Comparison of ENCODE assay signal across 8 mouse cellular contexts in the genomic region with DNA sequence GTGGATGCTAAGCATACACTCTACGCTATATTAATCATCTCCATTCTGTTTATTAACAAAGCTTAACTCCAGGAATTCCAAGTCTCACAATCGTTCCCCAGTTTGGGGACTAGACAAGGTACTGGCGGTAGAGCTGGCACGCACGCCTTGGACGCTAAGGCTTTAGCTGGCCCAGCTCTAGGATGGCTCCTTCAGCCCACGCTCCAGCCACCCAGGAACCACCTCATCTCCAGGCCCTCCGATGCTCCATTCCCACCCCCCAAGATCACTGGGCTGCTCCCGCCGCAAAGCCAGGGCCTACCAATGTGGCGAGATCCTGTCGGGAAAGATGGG. TPM values are rescaled to one million over a fixed set of nuclear protein-coding genes. Genes with fewer than 3 reads are reported as not detected.
DNase-seq lines count a peak whose midpoint lies in the region; ATAC-seq and TF ChIP-seq lines count a peak whose summit lies in the region.

No protein-coding gene starts in this region.

- peak overlapping the region; percentile 74 for H3K4me3 ChIP-seq in layer of hippocampus, adult 2 months
- peak overlapping the region; percentile 54 for H3K4me3 ChIP-seq in embryonic facial prominence, embryonic 11.5 days (ENCODE audit: low read depth, low read length)
- H3K4me3 ChIP-seq in intestine, embryonic 15.5 days (replicated peaks): peak overlapping the region; percentile 77

- no peaks in the 10 kb centered on the region for H3K4me1 ChIP-seq in embryonic facial prominence, embryonic 11.5 days (ENCODE audit: control insufficient read depth, insufficient read depth, low read length)
- no peaks in the 10 kb centered on the region for H3K4me1 ChIP-seq in intestine, embryonic 15.5 days (replicated peaks)

- peak overlapping the region; percentile 98 for H3K27ac ChIP-seq in layer of hippocampus, adult 2 months
- H3K27ac ChIP-seq in embryonic facial prominence, embryonic 11.5 days (replicated peaks; ENCODE audit: low read depth, low read length): 0 out of 2 replicates have a peak overlapping the region, but pooled peaks have one; percentile 2
- peak overlapping the region; percentile 80 for H3K27ac ChIP-seq in intestine, embryonic 15.5 days

- TF ChIP-seq CTCF in layer of hippocampus, adult 2 months (conservative IDR thresholded peaks at IDR 0.05): no peak

- no peaks in the 10 kb centered on the region for H3K27me3 ChIP-seq in embryonic facial prominence, embryonic 11.5 days (ENCODE audit: control insufficient read depth, insufficient read depth, low read length)
- H3K27me3 ChIP-seq in intestine, embryonic 15.5 days (replicated peaks): no peaks in the 10 kb centered on the region

- H3K4me2 ChIP-seq in embryonic facial prominence, embryonic 11.5 days (ENCODE audit: low read depth, low read length): peak overlapping the region; percentile 51; the same call in 1 of the 2 replicates
- peak overlapping the region; percentile 51 for H3K4me2 ChIP-seq in intestine, embryonic 15.5 days (replicated peaks)

- no peak for DNase-seq in layer of hippocampus, adult 2 months (ENCODE audit: low spot score in 2 of 2)
- DNase-seq in layer of hippocampus, adult 8-10 months (ENCODE audit: low spot score in 2 of 2): no peak
- DNase-seq in embryonic facial prominence, embryonic 11.5 days (ENCODE audit: low spot score): no peak
- DNase-seq in right cerebral cortex, postnatal 25 days: no peak
- DNase-seq in right cerebral cortex, adult 2 months (ENCODE audit: low spot score in 2 of 2): no peak
- no peak for DNase-seq in spleen, adult 12 weeks (ENCODE audit: low spot score)

- ATAC-seq in embryonic facial prominence, embryonic 11.5 days (replicated peaks; ENCODE audit: insufficient number of reproducible peaks, low FRiP score, low TSS enrichment, low read depth): peak; percentile 57; the same call in 1 of the 2 replicates
- peak; percentile 69 for ATAC-seq in intestine, embryonic 15.5 days
- ATAC-seq in monocyte, adult 5-6 weeks (replicated peaks; ENCODE audit: insufficient number of reproducible peaks, low FRiP score, low TSS enrichment, poor library complexity, severe bottlenecking): peak; percentile 65

- peak overlapping the region; percentile 67 for H3K9ac ChIP-seq in embryonic facial prominence, embryonic 11.5 days (replicated peaks; ENCODE audit: low read length)
- H3K9ac ChIP-seq in intestine, embryonic 15.5 days: peak overlapping the region; percentile 85

- H3K9me3 ChIP-seq in embryonic facial prominence, embryonic 11.5 days (replicated peaks; ENCODE audit: control insufficient read depth, low read length): no peaks in the 10 kb centered on the region
- no peaks in the 10 kb centered on the region for H3K9me3 ChIP-seq in intestine, embryonic 15.5 days

- 0% methylated on average over 12 of the region's 12 CpGs for WGBS in embryonic facial prominence, embryonic 11.5 days
- 0% methylated on average over 12 of the region's 12 CpGs for WGBS in intestine, embryonic 15.5 days

- no peaks in the 10 kb centered on the region for H3K36me3 ChIP-seq in embryonic facial prominence, embryonic 11.5 days (replicated peaks; ENCODE audit: control insufficient read depth, insufficient read depth, low read depth, low read length)
- H3K36me3 ChIP-seq in intestine, embryonic 15.5 days: no peaks in the 10 kb centered on the region

RNA-seq across cellular contexts. Expression of a gene that starts 0.4 kb away (rescaled TPM):
- total RNA-seq in layer of hippocampus, adult 2 months (2021): 100 to 1,000 TPM; 102 to 159 TPM
- 100 to 1,000 TPM; 104 to 187 (median 136) TPM for total RNA-seq in layer of hippocampus, adult 8-10 months (2022)
- polyA plus RNA-seq in embryonic facial prominence, embryonic 11.5 days (2014; fragmentation: Nextera tagmentation; extraction: Ambion mirVana): 125 and 129 TPM in 2 replicates
- 64.5 and 70.6 TPM in 2 replicates for polyA plus RNA-seq in intestine, embryonic 15.5 days (2015; fragmentation: Nextera tagmentation; extraction: Ambion mirVana)
- 67.6 to 107 TPM (median 71.9 TPM) in 3 replicates for total RNA-seq in monocyte, adult 5-6 weeks (2017)

RNA-seq across cellular contexts. Expression of a gene that starts 22.2 kb away (rescaled TPM):
- 10 to 100 TPM; 25.9 to 26.7 TPM for total RNA-seq in layer of hippocampus, adult 2 months (2021)
- 10 to 100 TPM; 23.4 to 27.5 (median 24.8) TPM for total RNA-seq in layer of hippocampus, adult 8-10 months (2022)
- 9.8 and 10.1 TPM in 2 replicates for polyA plus RNA-seq in embryonic facial prominence, embryonic 11.5 days (2014; fragmentation: Nextera tagmentation; extraction: Ambion mirVana)
- 6.0 and 6.6 TPM in 2 replicates for polyA plus RNA-seq in intestine, embryonic 15.5 days (2015; fragmentation: Nextera tagmentation; extraction: Ambion mirVana)
- total RNA-seq in monocyte, adult 5-6 weeks (2017): 8.4 to 10.7 TPM (median 8.6 TPM) in 3 replicates

Comparison
In these comparisons a context has a peak if more than half of its experiments do, and no peak if none do; other contexts are left out.
1. H3K27ac ChIP-seq: peak in every context shown above with its lines; median percentile 98 in layer of hippocampus, adult 2 months; 80 in intestine, embryonic 15.5 days; 2 in embryonic facial prominence, embryonic 11.5 days.